Mouse (Mus musculus): ENCODE results near the gene Cops4.

DNA sequence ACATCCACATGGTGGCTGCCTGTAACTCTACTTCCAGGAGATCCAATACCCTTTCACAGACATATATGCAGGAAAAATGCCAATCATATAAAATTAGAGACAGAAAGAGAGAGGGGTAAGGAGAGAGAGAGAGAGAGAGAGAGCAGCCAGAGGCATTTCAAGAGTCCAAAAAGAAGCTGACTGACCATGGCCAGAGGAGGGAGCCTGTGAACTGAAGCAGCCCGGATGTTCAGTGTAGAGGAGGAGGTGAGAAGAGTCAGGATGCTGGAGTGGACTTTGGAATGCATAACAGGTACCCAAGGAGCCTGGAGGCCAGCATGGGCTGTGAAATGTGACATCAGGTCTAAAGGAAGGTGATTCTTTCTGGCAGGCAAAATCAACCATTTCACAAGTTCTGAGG lies 56.7 kb downstream of the Cops4 start:
- TF ChIP-seq CTCF (IDR thresholded peaks at IDR 0.05): peak; percentile 29
- no peak for TF ChIP-seq EP300 (IDR thresholded peaks at IDR 0.05)

Measured in lung, postnatal 0 days (tissue).